Mouse (Mus musculus) urinary bladder, postnatal 25 days (tissue): ENCODE results near the gene Dpp6.
"Not testable (repeated sequence)": the region's sequence is repeated elsewhere in the genome, so short reads cannot be mapped to it uniquely, and the experiment has no call there.

Source experiments
- DNase-seq: peaks from one replicate; pipeline ENCODE4 v3.0.0; 2022; ENCODE audit warnings: low spot score

Dpp6 gene

DNA sequence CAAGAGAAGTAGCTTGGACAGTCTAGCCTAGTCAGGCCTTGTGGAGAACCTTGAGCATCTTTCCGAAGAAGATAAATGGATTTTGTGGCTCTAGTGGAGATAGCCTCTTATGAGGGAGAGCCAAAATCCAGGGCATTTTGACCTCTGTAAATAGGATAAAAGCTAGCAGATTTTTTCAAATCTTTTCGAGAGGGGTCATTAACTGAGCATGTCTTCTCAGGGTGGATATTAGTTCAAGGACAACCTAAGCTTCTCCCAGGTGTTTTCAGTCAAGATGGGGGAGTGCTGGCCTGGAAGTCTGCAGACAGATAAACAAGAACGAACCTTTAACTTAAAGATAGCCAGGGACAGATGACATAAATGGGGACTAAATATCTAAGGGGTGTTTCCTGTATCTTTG is 581.4 kb downstream of the Dpp6 start:
- DNase-seq = no peak

- no peak for DNase-seq
Observed at GRCm38 (mm10) chr5:27399111-27399510, 582.1 kb downstream of the Dpp6 start.

DNA sequence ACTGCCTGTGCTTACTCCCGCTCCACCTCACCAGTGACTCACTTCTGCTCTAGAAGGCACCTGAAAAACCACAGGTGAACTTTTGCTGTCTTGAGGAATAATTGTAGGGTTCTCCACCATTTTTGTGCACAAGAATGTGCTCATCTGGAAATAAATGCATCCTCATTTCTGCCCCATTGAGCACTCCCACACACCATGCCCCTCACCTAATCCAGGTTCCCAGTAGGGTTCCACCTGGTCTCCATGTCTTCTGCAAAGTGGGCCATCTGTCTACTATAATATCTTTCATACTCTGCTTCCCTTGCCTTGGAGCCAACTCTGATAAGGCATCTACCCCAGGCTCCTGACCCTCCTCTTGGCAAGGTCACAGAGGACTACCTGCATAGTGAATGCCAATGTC is 585.6 kb downstream of the Dpp6 start:
- DNase-seq = no peak

DNA sequence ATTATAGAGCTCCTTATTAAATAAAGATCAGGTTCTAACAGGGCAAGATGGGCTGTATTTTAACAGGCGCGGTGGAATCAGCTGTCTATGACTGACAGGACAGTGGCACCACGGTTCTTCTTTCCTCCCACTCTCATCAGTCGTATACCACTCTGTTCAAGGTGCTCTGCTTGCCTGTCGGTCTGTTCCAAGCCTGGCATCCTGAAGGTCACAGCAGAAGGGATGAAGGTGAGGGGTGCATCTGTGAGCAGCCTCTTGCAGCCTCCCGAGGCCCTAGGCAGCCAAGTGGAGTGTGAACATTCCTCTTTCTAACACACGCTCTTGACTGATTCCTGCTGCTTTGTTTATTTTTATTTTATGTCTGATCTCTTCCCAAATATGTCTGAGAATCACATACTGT is 591.9 kb downstream of the Dpp6 start:
- no peak for DNase-seq

DNA sequence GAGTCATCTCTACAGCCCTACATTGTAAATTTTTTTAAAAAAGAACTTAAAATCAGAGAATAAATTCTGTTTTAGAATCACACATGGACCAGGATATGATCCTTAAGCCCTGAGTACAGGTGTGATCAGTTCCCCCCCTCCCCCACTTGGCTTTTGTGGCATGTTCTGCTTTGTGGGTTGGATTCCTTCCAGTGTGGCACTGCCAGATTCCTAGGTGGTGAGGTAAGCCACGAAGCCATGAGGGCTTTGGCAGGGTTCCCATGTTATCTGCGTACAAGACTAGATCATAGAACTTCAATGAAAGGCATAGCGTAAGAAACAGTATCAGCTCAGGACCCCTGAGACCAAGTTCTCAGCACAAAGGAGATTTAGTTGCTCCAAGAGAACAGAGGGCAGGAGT is 596.0 kb downstream of the Dpp6 start:
- DNase-seq = peak; percentile 13

DNA sequence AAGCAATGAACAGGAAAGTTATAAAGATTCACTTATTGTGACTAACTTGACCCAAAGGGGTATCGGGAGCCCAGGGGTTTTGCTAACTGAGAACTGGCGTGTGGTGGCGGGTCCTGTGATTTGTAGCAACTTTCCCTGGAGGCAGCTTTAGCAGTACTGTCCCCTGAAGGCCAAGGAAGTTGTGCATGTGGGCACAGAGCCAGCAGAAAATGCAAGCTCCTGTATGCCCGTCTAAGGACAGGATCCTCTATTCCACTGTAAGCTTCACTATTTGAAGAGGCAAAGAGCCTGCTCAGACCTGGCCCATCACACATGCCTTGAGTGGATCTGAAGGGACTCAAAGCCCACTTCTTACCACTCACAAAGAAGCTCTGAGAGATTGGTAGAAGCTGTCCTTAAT is 598.5 kb downstream of the Dpp6 start:
- no peak for DNase-seq

- no peak for DNase-seq
Observed at GRCm38 (mm10) chr5:27416571-27416970, 599.6 kb downstream of the Dpp6 start.

- no peak for DNase-seq
Observed at GRCm38 (mm10) chr5:27417398-27417797, 600.4 kb downstream of the Dpp6 start.

GRCm38 (mm10) chr5:27418856-27419255 is 601.9 kb downstream of the Dpp6 start:
- no peak for DNase-seq

DNA sequence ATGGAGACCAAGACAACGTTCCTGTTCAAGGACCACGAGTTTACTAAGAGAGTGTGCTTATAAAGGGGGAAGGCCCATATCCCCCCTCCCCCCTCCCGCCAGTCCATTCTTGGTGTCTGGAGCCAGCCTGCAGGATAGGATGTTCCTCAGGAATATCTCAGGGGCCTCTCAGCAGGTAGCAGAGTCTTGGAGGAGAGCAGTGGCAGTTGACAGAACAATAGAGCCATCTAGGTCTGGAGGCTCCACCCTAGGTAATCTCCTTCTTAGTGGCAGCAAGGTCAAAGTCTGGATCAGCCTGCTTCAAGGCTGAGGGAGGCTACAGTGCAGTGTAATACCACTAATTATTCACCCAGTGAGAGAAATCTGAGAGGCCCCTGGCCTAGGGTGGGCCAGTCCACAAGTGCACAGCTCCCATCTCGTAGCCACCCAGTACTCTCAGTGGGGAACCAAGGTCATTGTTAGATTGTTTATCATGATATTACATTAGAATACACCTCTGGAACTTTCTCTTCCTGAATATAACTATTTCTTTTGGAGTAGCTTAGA is 604.2 kb downstream of the Dpp6 start:
- DNase-seq = no peak

DNA sequence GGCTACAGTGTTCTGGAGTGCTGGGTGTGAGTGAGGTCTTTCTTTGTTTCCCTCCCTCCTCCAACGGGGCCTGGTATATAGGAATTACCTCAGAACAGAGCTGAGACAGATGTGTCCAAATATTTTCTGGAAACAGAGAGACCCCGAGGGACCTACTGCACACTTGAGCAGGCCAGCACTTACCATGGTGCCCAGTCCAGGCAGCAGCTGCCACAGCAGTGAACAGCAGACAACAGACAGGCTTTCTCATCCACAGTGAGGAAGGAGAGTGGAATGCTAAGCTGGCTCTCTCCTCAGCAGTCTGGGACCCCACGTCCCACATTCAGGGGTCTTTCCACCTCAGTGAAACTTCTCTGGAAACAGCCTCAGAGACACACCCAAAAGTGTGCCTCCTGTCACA is 606.8 kb downstream of the Dpp6 start:
- DNase-seq = no peak

DNA sequence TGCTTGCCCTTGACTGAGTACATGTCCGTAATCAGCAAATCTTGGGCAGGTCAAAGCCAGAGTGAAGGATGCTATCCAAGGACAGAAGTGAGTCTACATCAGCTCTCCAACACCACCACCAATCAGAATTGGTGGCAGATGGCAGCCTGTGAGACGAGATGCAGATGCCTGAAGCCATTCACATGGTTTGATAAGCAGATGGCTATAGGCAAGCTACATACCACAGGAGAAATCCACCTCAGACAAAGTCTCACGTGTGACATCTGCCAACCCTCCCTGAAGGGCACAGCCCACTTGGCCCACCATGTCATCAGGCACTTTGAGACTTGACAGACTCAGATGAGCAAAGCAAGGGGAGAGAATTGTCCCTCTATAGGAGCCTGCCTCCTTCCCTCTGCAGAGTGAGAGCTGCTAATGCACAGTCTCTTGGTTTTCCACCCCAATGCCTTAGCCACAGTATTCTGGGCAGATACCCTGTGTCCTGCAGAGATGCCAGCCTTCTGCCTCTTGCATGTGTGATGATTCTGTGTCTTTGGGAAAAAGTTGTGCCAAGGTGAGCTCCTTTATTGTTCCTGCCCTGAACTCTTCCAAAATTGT is 607.6 kb downstream of the Dpp6 start:
- no peak for DNase-seq

- DNase-seq = no peak
Observed at GRCm38 (mm10) chr5:27426200-27426599, 609.2 kb downstream of the Dpp6 start.

GRCm38 (mm10) chr5:27433584-27433983 is 616.6 kb downstream of the Dpp6 start:
- DNase-seq = no peak

DNA sequence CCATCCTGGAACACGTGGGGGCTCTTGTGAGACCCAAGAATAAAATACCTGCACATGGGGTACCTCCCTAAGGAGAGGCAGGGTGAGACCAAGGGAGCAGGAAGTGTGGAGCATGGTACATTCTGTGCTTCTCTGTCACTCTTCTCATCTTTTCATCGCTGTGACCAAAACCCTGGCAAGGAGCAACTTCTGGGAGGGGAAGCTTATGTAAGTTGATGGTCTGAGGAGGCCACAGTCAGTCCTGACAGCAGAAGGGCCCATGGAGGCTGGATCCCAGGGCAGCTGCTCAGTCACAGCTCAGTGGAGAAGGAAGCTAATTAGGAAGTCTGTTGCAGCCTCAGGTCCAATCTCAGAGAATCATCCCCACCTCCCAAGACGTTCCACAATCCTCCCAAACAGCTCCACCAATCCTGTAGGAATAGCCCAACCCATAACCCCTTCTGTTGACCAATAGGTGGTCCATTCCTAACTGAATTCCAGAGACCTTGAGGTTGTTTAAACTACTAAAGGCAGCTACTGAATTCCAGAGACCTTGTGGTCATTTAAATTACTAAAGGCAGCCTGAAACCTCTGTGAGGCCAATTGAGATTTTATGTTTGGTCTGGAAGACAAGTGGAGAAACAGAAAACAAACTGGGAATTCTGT is 636.3 kb downstream of the Dpp6 start:
- no peak for DNase-seq

DNA sequence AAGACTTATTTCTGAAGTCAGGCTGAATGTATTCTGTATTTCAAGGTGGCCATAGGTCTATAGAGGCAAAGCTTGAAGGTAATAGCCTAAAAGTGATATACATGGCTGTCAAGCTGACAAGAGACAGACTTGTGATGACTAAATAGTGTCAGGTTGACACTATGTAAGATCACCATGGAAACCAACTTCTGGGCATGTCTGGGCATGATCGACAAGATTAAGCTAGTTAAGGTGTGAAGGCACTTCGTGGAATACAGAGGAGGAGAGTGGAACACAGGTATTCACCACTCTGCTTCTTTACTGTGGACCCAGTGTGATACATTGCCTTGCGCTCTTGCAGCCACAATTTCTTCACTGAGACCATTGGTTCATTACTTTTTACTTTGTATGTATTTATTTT is 637.4 kb downstream of the Dpp6 start:
- no peak for DNase-seq

- no peak for DNase-seq
Observed at GRCm38 (mm10) chr5:27456981-27457380, 640.0 kb downstream of the Dpp6 start.

GRCm38 (mm10) chr5:27457686-27458085 is 640.7 kb downstream of the Dpp6 start:
- no peak for DNase-seq

GRCm38 (mm10) chr5:27474964-27475465 is 658.0 kb downstream of the Dpp6 start:
- no peak for DNase-seq

GRCm38 (mm10) chr5:27481706-27482105 is 664.7 kb downstream of the Dpp6 start:
- DNase-seq = no peak

DNA sequence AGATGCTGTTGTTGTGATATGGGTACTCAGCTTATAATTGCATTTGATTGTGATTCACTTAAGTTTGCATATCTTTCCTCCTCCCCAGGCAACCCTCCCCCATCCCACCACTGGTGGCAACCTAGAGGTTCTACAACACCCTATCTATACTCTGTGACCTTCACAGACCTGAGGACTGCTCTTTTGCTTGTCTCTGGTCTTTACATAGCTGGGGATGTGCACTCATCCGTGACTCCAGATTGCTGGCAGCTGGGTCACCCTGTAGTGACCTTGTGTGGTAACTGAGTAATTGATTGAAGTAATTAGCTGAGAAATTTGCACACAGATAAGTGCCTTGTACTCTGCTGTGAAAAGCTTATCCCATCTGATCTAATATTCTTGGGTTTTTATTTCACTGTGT is 669.1 kb downstream of the Dpp6 start:
- no peak for DNase-seq

DNA sequence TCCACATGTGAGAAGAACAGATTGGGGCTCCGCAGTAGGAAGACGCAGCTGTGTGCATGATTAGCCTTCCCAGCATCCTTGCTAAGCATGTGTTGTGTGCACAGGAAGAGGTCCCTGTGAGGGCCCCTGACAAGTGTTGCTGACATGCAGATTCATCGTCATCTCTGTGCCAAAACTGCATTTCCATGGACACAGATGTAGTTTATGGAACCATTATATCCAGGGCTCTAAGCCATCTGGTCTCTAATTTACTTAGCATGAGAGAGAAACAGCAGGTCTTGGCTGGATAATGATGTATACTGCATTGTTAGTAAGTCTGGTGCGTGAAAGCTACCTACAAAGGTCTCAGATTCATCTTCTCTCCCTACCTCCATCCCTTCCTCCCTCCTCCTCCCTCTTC is 673.9 kb downstream of the Dpp6 start:
- DNase-seq = no peak

- DNase-seq = not testable (repeated sequence)
Observed at GRCm38 (mm10) chr5:27501338-27501737, 684.3 kb downstream of the Dpp6 start, which contains the start of gene Speer4b. Gene Speer4b, minus strand, starts transcription at chr5:27501438.

GRCm38 (mm10) chr5:27518716-27519115 is 701.7 kb downstream of the Dpp6 start:
- no peak for DNase-seq
